Mouse (Mus musculus) cortical plate, adult 2 months (tissue): Measurements from ENCODE around the gene Gde1. TPM values are rescaled to one million over a fixed set of nuclear protein-coding genes. Genes with fewer than 3 reads are reported as not detected.
A peak's percentile ranks its signal among the peaks of the same experiment; 100 is the strongest.

Source experiments
- H3K27ac ChIP-seq: fragments of 200-500 bp; 2 replicates; pipeline ENCODE4 v1.5.1; 2012; ENCODE audit warnings: low read length, control low read depth, inconsistent platforms; ENCODE audit not compliant: insufficient read depth
- H3K4me1 ChIP-seq: fragments of 200-500 bp; 2 replicates; pipeline ENCODE4 v1.6.1; 2011; ENCODE audit warnings: low read length; ENCODE audit not compliant: control insufficient read depth, insufficient read depth
- H3K4me3 ChIP-seq: fragments of 200-500 bp; 2 replicates; pipeline ENCODE4 v1.5.1; 2011; ENCODE audit warnings: mild to moderate bottlenecking, low read length, control low read depth; ENCODE audit not compliant: insufficient read depth
- CTCF ChIP-seq: fragments of 200-500 bp; IDR thresholded peaks from 2 replicates; pipeline ENCODE4 v1.5.1; 2011; ENCODE audit warnings: mild to moderate bottlenecking, control low read depth, low read length; ENCODE audit not compliant: insufficient read depth; ENCODE audit errors: extremely low read depth
- POLR2A ChIP-seq: fragments of 200-500 bp; IDR thresholded peaks from 2 replicates; pipeline ENCODE4 v1.6.1; 2011; ENCODE audit warnings: mild to moderate bottlenecking, low read length, control low read depth; ENCODE audit not compliant: insufficient read depth; ENCODE audit errors: extremely low read depth
- polyA plus RNA-seq: library from polyadenylated mRNA; depleted of rRNA; stranded (reverse); fragments of >200 nt; gene quantifications from 2 replicates; pipeline ENCODE4 v1.2.3, GENCODE M21; 2012

Gde1 gene
- polyA plus RNA-seq, 1 experiment = 416 TPM

DNA sequence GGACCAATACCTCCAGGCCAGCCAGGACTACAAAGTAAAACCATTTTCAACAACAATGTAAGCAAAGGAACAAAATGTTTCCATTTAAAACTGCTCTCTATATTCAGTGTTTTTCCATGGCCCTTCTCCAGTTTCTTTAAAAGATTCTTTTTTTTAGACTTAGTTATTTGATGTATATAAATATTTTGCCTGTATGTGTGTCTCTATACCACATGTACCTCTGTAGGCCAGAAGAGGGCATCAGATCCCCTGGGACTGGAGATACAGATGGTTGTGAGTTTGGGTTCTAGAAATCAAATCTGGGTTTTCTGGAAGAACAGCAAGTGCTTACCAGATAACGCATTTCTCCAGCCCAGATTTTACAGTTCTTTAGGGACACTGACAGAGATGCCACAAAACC is 33.2 kb upstream of the Gde1 start:
- Histone ChIP-seq H3K4me1 (peaks cover 7% of the 10 kb centered on the region), H3K27ac (no peak overlapping the region), H3K4me3 (no peak overlapping the region)
- TF ChIP-seq POLR2A (no peak), CTCF (peak; percentile 8; the same call in 1 of the 2 replicates)

DNA sequence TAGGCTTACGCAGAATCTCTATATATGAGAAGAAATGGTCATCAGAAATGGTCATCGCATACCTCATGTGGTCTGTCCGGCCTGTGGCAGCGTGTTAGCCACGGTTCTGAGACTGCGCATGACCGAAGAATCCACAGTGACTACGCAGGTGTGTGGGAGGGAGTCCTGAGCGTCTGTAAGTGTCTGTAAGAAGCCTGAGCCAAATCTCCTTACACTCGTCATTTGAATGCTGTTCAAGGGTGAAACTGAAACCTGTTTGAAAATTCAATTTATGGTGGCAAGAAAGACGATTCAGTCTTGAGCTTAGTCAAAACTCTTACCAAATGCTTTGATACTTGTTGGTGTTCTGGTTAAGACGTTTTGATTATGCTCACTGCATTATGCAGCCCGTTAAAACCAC is 27.6 kb upstream of the Gde1 start:
- H3K27ac ChIP-seq = no peak overlapping the region

DNA sequence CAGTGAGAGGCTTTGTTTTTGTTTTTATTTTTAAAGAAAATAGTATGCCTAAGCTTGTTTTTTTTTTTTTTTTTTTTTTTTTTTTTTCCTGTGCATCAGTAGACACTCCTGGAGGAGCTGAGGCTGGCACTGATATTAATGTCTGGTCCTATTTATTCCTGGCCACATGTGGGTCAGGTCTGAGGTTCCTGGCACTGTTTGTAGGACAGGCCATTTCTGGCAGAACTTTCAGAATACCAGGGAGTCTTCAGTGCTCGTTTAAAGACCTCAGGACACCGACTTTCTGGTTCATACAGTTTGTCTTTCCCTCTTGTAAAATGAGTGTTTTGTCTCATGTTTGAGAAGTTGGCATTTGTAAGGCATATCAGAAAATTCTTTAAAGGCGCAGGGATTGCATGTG is 26.2 kb upstream of the Gde1 start:
- no peak for TF ChIP-seq POLR2A
- TF ChIP-seq CTCF = no peak
- Histone ChIP-seq H3K4me3 (no peak overlapping the region), H3K27ac (no peak overlapping the region), H3K4me1 (no peaks in the 10 kb centered on the region)

More for the DNA sequence above, 27.6 kb upstream of the Gde1 start:
- TF ChIP-seq POLR2A (no peak), CTCF (no peak)
- no peak overlapping the region for H3K4me3 ChIP-seq
- H3K4me1 ChIP-seq = no peaks in the 10 kb centered on the region

DNA sequence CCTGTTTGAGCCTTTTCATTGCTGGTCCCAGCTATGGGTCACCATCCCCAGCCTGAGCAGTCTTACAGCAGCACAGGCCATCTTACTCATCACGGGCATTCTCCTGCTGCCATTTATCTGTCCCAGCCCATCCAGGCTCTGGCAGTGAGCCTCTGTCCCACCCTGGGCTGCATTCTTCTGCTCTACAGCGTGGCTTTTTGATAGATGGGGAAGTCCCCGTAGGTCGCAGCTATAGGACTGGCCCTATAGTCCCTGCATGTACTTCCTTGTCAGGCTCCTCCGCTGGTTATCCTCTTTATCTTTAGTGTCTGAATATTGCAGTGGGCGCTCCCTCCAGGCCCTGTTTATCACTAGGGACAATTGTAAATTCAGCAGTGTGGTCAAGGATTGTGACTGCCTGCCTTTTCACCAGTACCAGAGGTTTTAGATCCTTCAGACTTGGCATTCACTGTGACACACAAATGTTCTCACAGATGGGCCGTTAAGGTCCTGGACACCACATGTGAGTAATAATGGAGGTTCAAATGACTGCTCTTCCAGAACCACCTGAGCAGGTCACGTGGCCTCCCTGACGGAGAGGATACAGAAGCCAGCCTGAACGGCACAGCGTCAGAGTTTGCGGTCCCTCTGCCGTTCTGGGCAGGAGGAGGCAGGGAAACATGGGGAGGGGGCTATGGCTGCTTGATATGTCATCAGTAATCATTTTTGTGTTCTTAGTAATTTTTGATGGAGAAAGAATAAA is 23.4 kb upstream of the Gde1 start:
- no peaks in the 10 kb centered on the region for H3K4me1 ChIP-seq
- H3K4me3 ChIP-seq = no peak overlapping the region
- TF ChIP-seq POLR2A (no peak), CTCF (no peak)
- H3K27ac ChIP-seq = no peak overlapping the region

DNA sequence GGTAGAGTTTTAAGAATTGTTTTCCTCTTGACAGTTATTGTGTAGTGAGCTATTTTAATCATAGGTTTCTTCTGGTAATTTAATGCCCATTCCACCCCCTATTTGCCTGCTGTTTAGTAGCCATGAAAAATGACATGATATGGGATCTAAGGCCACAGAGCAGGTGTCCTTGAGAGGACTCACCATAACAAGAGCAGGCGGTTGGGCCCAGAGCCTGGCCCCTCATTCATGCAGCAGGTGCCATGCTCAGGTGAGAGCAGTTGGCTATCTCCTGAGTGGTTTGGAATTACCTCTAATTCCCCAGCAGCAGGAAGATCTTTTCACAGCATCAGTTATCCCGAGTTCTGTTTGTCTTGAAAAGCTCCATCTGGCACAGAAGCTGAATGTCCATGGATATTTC is 19.9 kb upstream of the Gde1 start:
- no peak overlapping the region for H3K27ac ChIP-seq
- TF ChIP-seq POLR2A (no peak), CTCF (no peak)
- no peaks in the 10 kb centered on the region for H3K4me1 ChIP-seq
- H3K4me3 ChIP-seq = no peak overlapping the region

DNA sequence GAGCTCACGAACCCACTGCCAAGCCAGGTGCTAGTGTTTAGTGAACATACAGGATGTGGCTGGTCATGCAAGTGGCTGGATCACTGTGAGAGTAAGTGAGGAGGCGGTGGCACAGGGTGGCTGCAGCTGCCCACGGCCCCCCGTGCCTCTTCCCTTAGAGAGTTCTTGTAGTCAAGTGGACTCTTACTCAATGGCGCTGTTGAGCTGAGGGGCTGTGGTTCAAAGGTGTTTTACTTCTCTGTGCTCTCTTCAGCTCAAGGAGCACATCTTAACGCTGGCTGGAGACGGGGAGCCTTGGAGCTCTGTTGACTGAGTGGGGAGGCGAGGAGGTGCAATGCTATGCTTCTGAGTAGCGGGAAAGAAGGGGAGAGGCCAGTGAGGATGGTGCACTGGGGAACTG is 18.3 kb upstream of the Gde1 start:
- no peak overlapping the region for H3K27ac ChIP-seq
- no peaks in the 10 kb centered on the region for H3K4me1 ChIP-seq
- no peak for TF ChIP-seq POLR2A
- TF ChIP-seq CTCF = no peak
- H3K4me3 ChIP-seq = no peak overlapping the region

DNA sequence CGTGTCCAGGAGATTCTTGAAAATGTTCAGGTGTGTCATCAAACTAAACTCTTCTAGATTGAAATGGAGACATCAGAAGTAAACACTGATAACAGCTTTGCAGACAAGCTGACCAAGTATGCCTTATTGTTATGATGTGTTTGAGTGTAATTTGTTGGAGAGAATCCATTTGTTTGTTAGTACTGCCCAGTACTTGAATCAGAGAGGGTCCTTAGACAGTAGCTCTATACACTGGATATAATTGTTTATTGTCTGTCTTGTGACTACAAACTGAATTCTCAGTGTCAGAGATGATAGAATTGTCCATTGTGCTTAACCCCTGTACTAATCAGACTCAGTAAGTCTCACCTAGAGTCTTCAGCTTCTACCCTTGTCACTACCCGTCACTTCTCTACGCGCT is 12.5 kb upstream of the Gde1 start:
- no peak overlapping the region for H3K4me3 ChIP-seq
- peaks cover 2% of the 10 kb centered on the region for H3K4me1 ChIP-seq
- TF ChIP-seq CTCF (no peak), POLR2A (no peak)
- H3K27ac ChIP-seq = peak overlapping the region; percentile 91

DNA sequence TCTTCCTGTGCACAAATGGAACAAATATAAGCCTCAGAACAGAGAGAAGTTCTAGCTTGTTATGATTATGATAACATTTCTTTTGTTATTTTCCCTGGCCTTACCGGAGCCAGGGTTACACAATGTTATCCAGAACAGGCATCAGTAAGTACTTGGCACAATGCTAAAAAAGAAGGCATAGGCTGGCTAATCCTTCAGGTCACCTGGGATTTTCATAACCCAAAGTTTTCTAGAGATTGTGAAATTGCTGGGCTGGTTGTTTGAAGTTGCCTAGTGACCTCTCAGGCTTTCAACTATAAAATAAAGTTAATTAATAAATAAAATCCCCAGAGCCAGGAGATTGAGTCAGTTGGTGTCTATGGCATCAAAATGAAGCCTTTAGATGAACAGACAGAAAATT is 9.3 kb upstream of the Gde1 start:
- no peak overlapping the region for H3K4me3 ChIP-seq
- TF ChIP-seq POLR2A = no peak
- TF ChIP-seq CTCF = no peak
- peaks cover 2% of the 10 kb centered on the region for H3K4me1 ChIP-seq
- H3K27ac ChIP-seq = no peak overlapping the region

DNA sequence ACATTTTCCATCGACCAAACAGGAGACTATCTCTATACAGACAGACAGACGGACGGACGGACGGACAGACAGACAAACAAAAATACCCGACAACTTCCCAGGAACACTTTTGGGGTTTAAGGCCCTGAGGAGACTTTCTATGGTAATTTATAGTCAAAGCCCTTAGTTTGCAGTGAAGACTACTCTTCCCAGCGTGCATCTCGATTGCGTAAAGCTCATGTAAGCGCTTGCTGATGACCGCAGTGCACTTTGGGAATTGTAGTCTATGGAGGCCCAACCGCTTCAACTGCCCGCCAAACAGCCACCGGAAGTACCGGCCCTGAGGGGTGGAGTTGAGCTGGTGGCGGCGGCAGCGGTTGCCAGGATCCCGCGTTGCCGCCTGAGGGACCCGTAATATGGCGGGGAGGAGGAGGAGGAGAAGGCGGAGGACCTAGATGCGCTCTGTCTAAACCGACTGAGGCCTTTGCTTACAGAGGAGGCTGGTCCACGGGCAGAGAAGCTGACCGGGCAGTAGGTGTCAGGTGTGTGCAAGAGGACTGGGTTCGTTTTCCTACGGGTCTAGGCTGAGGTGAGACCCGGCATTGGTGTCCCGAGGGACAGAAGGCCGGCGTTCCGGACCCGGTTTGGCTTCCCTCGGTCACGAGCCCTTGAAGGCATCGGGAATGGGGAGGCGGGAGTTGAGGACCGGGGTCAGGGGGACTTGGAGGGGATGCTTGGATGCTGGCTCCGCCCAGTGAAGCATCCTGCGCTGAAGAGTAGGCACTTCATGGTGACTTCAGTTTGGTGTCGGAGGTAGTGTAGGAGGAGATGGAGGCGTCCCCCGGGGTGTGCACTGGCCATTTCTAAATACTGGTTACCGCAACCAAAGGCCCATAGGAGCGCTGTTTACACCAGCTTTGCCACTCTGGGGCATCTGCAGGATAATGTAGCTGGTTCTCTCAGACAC is 6.9 kb upstream of the Gde1 start, which contains the start of gene Ccp110:
Gene Ccp110, plus strand, starts transcription at position 325 of the 946 bp plus-strand sequence.
- Histone ChIP-seq H3K4me3 (peak within 1 kb of the TSS; percentile 91), H3K4me1 (peaks cover 2% of the 10 kb centered on the region), H3K27ac (0 out of 2 replicates have a peak within 1 kb of the TSS, but pooled peaks have one; percentile 9)
- TF ChIP-seq CTCF (no peak), POLR2A (peak; percentile 75; the same call in 1 of the 2 replicates)
